Mouse (Mus musculus) neural tube, embryonic 15.5 days (tissue): ENCODE measurements around the gene Sesn2. TPM values are rescaled to one million over a fixed set of nuclear protein-coding genes. Genes with fewer than 3 reads are reported as not detected.
A peak's percentile ranks its signal among the peaks of the same experiment; 100 is the strongest.
"Not testable (repeated sequence)": the region's sequence is repeated elsewhere in the genome, so short reads cannot be mapped to it uniquely, and the experiment has no call there.

Source experiments
- ATAC-seq: fragments of 200-750 bp; cut with Nextera tagmentation; 2 replicates; pipeline ENCODE4 v1.8.0; 2017; ENCODE audit warnings: mild to moderate bottlenecking, moderate TSS enrichment, moderate library complexity; ENCODE audit not compliant: low FRiP score
- H3K27ac ChIP-seq: fragments of 300-500 bp; sonication (generic); replicated peaks from 2 replicates; pipeline ENCODE4 v1.5.1; 2015; ENCODE audit warnings: mild to moderate bottlenecking, inconsistent platforms
- H3K27me3 ChIP-seq: fragments of 300-500 bp; sonication (generic); replicated peaks from 2 replicates; pipeline ENCODE4 v1.6.1; 2015; ENCODE audit warnings: inconsistent platforms
- H3K36me3 ChIP-seq: fragments of 300-500 bp; sonication (generic); 2 replicates; pipeline ENCODE4 v1.6.1; 2015; ENCODE audit warnings: inconsistent platforms
- H3K4me1 ChIP-seq: fragments of 300-500 bp; sonication (generic); 2 replicates; pipeline ENCODE4 v1.6.1; 2015; ENCODE audit warnings: inconsistent platforms
- H3K4me2 ChIP-seq: fragments of 300-500 bp; sonication (generic); 2 replicates; pipeline ENCODE4 v1.6.1; 2015; ENCODE audit warnings: inconsistent platforms, mild to moderate bottlenecking, moderate library complexity
- H3K4me3 ChIP-seq: fragments of 300-500 bp; sonication (generic); replicated peaks from 2 replicates; pipeline ENCODE4 v1.5.1; 2015; ENCODE audit warnings: mild to moderate bottlenecking, inconsistent platforms
- H3K9ac ChIP-seq: fragments of 300-500 bp; sonication (generic); replicated peaks from 2 replicates; pipeline ENCODE4 v1.6.1; 2015; ENCODE audit warnings: mild to moderate bottlenecking, inconsistent platforms
- H3K9me3 ChIP-seq: fragments of 300-500 bp; sonication (generic); replicated peaks from 2 replicates; pipeline ENCODE4 v1.6.1; 2016; ENCODE audit warnings: inconsistent platforms
- WGBS: fragments of 180-500 bp; shearing (Covaris S2); methylation state at CpG from one replicate; pipeline ENCODE4 v1.1.7; 2015; ENCODE audit warnings: mixed read lengths; 5-methylcytosine and 5-hydroxymethylcytosine counted together
- polyA plus RNA-seq: library from polyadenylated mRNA; unstranded; fragments of >200 nt; fragmentation: Nextera tagmentation; extraction: Ambion mirVana; gene quantifications from 2 replicates; pipeline ENCODE4 v1.2.1, GENCODE M21; 2015

Sesn2 gene
- polyA plus RNA-seq = 11.9 and 14.2 TPM in 2 replicates

GRCm38 (mm10) chr4:132510352-132510798 lies at the start of gene Sesn2:
TSS of gene Sesn2 (minus strand) at chr4:132510501.
- peak within 1 kb of the TSS; percentile 74 for H3K9ac ChIP-seq
- H3K4me1 ChIP-seq = peaks cover 21% of the 10 kb centered on the region
- peak within 1 kb of the TSS; percentile 75 for H3K4me3 ChIP-seq
- peak within 1 kb of the TSS; percentile 79 for H3K27ac ChIP-seq
- H3K4me2 ChIP-seq = peak within 1 kb of the TSS; percentile 90
- 0 out of 2 replicates have a peak, but pooled peaks cover 6% of the 10 kb centered on the region for H3K27me3 ChIP-seq
- ATAC-seq = peak; percentile 95
- H3K9me3 ChIP-seq = no peaks in the 10 kb centered on the region
- WGBS = under 1% methylated on average over 32 of the region's 32 CpGs
- no peaks in the 10 kb centered on the region for H3K36me3 ChIP-seq

- H3K4me2 ChIP-seq, ATAC-seq, H3K4me1 ChIP-seq, H3K9me3 ChIP-seq, H3K4me3 ChIP-seq, H3K9ac ChIP-seq, H3K27me3 ChIP-seq, H3K27ac ChIP-seq: not testable (repeated sequence)
- H3K36me3 ChIP-seq = peaks cover 37% of the 10 kb centered on the region
- WGBS = 93% methylated on average over 7 of the region's 7 CpGs
Observed at GRCm38 (mm10) chr4:132555550-132555949, 45.2 kb upstream of the Sesn2 start.

GRCm38 (mm10) chr4:132554653-132555052 lies 44.4 kb upstream of the Sesn2 start:
- no peak for ATAC-seq
- Histone ChIP-seq H3K4me2 (no peak overlapping the region), H3K9me3 (no peaks in the 10 kb centered on the region), H3K4me1 (no peaks in the 10 kb centered on the region), H3K9ac (no peak overlapping the region), H3K27ac (no peak overlapping the region), H3K4me3 (no peak overlapping the region), H3K36me3 (peaks cover 44% of the 10 kb centered on the region), H3K27me3 (no peaks in the 10 kb centered on the region)
- WGBS = 87% methylated on average over 8 of the region's 8 CpGs

GRCm38 (mm10) chr4:132554221-132554620 lies 43.9 kb upstream of the Sesn2 start:
- Histone ChIP-seq H3K9me3 (no peaks in the 10 kb centered on the region), H3K9ac (no peak overlapping the region), H3K27me3 (no peaks in the 10 kb centered on the region), H3K4me3 (no peak overlapping the region), H3K4me2 (no peak overlapping the region), H3K27ac (no peak overlapping the region), H3K36me3 (peaks cover 48% of the 10 kb centered on the region), H3K4me1 (no peaks in the 10 kb centered on the region)
- no peak for ATAC-seq
- 70% methylated on average over 5 of the region's 5 CpGs for WGBS

- Histone ChIP-seq H3K36me3 (peaks cover 85% of the 10 kb centered on the region), H3K4me3 (no peak overlapping the region)
- no peak for ATAC-seq
Observed at GRCm38 (mm10) chr4:132545851-132546250, 35.5 kb upstream of the Sesn2 start.

GRCm38 (mm10) chr4:132542724-132543123 lies 32.4 kb upstream of the Sesn2 start:
- peaks cover 82% of the 10 kb centered on the region for H3K36me3 ChIP-seq
- WGBS = 69% methylated on average over 1 of the region's 1 CpGs
- H3K4me3 ChIP-seq = no peak overlapping the region
- no peak overlapping the region for H3K27ac ChIP-seq
- no peak overlapping the region for H3K4me2 ChIP-seq
- H3K9ac ChIP-seq = no peak overlapping the region
- H3K27me3 ChIP-seq = no peaks in the 10 kb centered on the region
- H3K4me1 ChIP-seq = peaks cover 2% of the 10 kb centered on the region
- no peak for ATAC-seq
- no peaks in the 10 kb centered on the region for H3K9me3 ChIP-seq

More at GRCm38 (mm10) chr4:132545851-132546250, 35.5 kb upstream of the Sesn2 start:
- Histone ChIP-seq H3K9me3 (no peaks in the 10 kb centered on the region), H3K27me3 (no peaks in the 10 kb centered on the region), H3K9ac (no peak overlapping the region), H3K4me2 (no peak overlapping the region), H3K27ac (no peak overlapping the region), H3K4me1 (no peaks in the 10 kb centered on the region)
- 47% methylated on average over 8 of the region's 8 CpGs for WGBS

- no peak overlapping the region for H3K27ac ChIP-seq
- H3K36me3 ChIP-seq = peaks cover 71% of the 10 kb centered on the region
- no peak for ATAC-seq
- H3K4me1 ChIP-seq = peaks cover 15% of the 10 kb centered on the region
- no peak overlapping the region for H3K9ac ChIP-seq
- H3K9me3 ChIP-seq = no peaks in the 10 kb centered on the region
- no peak overlapping the region for H3K4me2 ChIP-seq
- no peak overlapping the region for H3K4me3 ChIP-seq
- no peaks in the 10 kb centered on the region for H3K27me3 ChIP-seq
- 90% methylated on average over 4 of the region's 4 CpGs for WGBS
Observed at GRCm38 (mm10) chr4:132541413-132541812, 31.1 kb upstream of the Sesn2 start.

GRCm38 (mm10) chr4:132539481-132539880 lies 29.2 kb upstream of the Sesn2 start:
- Histone ChIP-seq H3K9me3 (no peaks in the 10 kb centered on the region), H3K4me2 (no peak overlapping the region), H3K9ac (no peak overlapping the region), H3K27me3 (no peaks in the 10 kb centered on the region), H3K4me3 (no peak overlapping the region), H3K36me3 (peaks cover 55% of the 10 kb centered on the region), H3K27ac (no peak overlapping the region), H3K4me1 (peaks cover 20% of the 10 kb centered on the region)
- no peak for ATAC-seq
- WGBS = 95% methylated on average over 5 of the region's 5 CpGs

GRCm38 (mm10) chr4:132535406-132536121 lies 25.3 kb upstream of the Sesn2 start, which contains the start of gene Dnajc8:
TSS of gene Dnajc8 (plus strand) at chr4:132535550.
- H3K4me1 ChIP-seq = peaks cover 41% of the 10 kb centered on the region

GRCm38 (mm10) chr4:132532981-132533916 lies 22.9 kb upstream of the Sesn2 start, which contains the start of gene Atpif1:
TSS of gene Atpif1 (minus strand) at chr4:132533659.
- ATAC-seq = peak; percentile 94

More at GRCm38 (mm10) chr4:132535406-132536121, 25.3 kb upstream of the Sesn2 start, which contains the start of gene Dnajc8:
- Histone ChIP-seq H3K4me2 (peak within 1 kb of the TSS; percentile 84), H3K36me3 (peaks cover 24% of the 10 kb centered on the region), H3K9ac (peak within 1 kb of the TSS; percentile 94), H3K27me3 (no peaks in the 10 kb centered on the region), H3K27ac (peak within 1 kb of the TSS; percentile 88), H3K4me3 (peak within 1 kb of the TSS; percentile 95), H3K9me3 (no peaks in the 10 kb centered on the region)
- under 1% methylated on average over 58 of the region's 60 CpGs for WGBS
- ATAC-seq = peak; percentile 74

GRCm38 (mm10) chr4:132532496-132532895 lies 22.2 kb upstream of the Sesn2 start:
- Histone ChIP-seq H3K27ac (peak overlapping the region; percentile 99), H3K4me1 (peaks cover 38% of the 10 kb centered on the region), H3K27me3 (no peaks in the 10 kb centered on the region), H3K4me3 (peak overlapping the region; percentile 89), H3K9me3 (no peaks in the 10 kb centered on the region), H3K4me2 (peak overlapping the region; percentile 79), H3K9ac (peak overlapping the region; percentile 99), H3K36me3 (peaks cover 16% of the 10 kb centered on the region)
- 0 out of 2 replicates have a peak, but pooled peaks have one; percentile 12 for ATAC-seq
- 31% methylated on average over 5 of the region's 5 CpGs for WGBS

More at GRCm38 (mm10) chr4:132532981-132533916, 22.9 kb upstream of the Sesn2 start, which contains the start of gene Atpif1:
- Histone ChIP-seq H3K4me2 (peak within 1 kb of the TSS; percentile 79), H3K4me3 (peak within 1 kb of the TSS; percentile 89), H3K4me1 (peaks cover 41% of the 10 kb centered on the region), H3K27ac (peak within 1 kb of the TSS; percentile 99), H3K36me3 (peaks cover 18% of the 10 kb centered on the region), H3K27me3 (no peaks in the 10 kb centered on the region), H3K9ac (peak within 1 kb of the TSS; percentile 99), H3K9me3 (no peaks in the 10 kb centered on the region)
- under 1% methylated on average over 63 of the region's 63 CpGs for whole genome bisulfite sequencing
